Mouse (Mus musculus) ES-Bruce4 (cell line): ENCODE data around the gene Cdcp1.
A peak's percentile ranks its signal among the peaks of the same experiment; 100 is the strongest.

ENCODE experiments used
- CTCF ChIP-seq: IDR thresholded peaks from one replicate; pipeline ENCODE4 v1.8.1; 2011; ENCODE audit warnings: low read depth, low read length
- POLR2A ChIP-seq: IDR thresholded peaks from one replicate; pipeline ENCODE4 v1.8.1; 2011; ENCODE audit warnings: low read length; ENCODE audit not compliant: insufficient read depth

GRCm38 (mm10) chr9:123158125-123158836, 57.6 kb downstream of the Cdcp1 start:
- peak; percentile 15 for TF ChIP-seq CTCF
- no peak for TF ChIP-seq POLR2A
